Comparison of ENCODE assay signal across 11 mouse cellular contexts in the genomic region with DNA sequence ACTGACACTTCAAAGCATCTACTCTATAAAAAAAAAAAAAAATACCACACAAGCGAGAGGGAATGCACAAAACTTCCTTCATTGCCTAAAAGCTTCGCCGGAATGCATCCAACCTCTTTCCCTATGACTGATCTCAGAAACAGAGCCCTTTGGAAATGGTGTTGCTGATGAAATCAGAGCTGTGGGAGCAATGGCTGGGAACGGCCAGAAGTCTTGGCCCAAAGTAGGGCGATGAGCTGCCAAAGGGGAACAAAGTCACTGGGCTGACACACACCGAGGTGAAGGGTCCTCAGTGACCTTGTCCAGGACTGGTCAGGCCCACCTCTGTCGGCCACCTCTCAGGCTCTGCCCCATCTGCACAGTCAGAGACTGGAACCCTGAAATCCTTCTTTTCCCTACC.
A peak's percentile ranks its signal among the peaks of the same experiment; 100 is the strongest.
DNase-seq lines count a peak whose midpoint lies in the region; ATAC-seq and TF ChIP-seq lines count a peak whose summit lies in the region.
"Had no signal": no experiment of that assay in that cellular context is flagged by ENCODE, and none has a peak within 500 bp of the region (broad histone marks: within the 10 kb centered on the region; RNA-seq: fewer than 3 reads in every experiment).

No protein-coding gene starts in this region.

- DNase-seq in liver, adult 2 months (ENCODE audit: extremely low read depth, low read depth, low spot score), result peak; percentile 89
- no peak for DNase-seq in liver, postnatal 0 days
- DNase-seq in gastrocnemius, adult 8-10 months (ENCODE audit: low spot score in 2 of 2), result peak; percentile 24 to 40
- peak; percentile 23 for DNase-seq in lung, embryonic 14.5 days
- DNase-seq in urinary bladder, postnatal 36 days (ENCODE audit: low spot score in 2 of 2), result peak; percentile 4 to 71
- DNase-seq in thymus, postnatal 14 days, result no peak
- DNase-seq: embryo, embryonic 11 days had no signal

- H3K27ac ChIP-seq in liver, adult 2 months (replicated peaks; ENCODE audit: insufficient read depth, low read depth, low read length), result peak overlapping the region; percentile 14
- no peak overlapping the region for H3K27ac ChIP-seq in liver, postnatal 0 days (ENCODE audit: low read depth)
- H3K27ac ChIP-seq in lung, embryonic 14.5 days (ENCODE audit: low read depth), result no peak overlapping the region
- H3K27ac ChIP-seq: hindbrain, postnatal 0 days; neural tube, embryonic 12.5 days had no signal

- no peak overlapping the region for H3K4me3 ChIP-seq in liver, adult 2 months (ENCODE audit: insufficient read depth, low read depth, low read length)
- H3K4me3 ChIP-seq in liver, postnatal 0 days (ENCODE audit: low read depth, low read length), result no peak overlapping the region
- H3K4me3 ChIP-seq in lung, embryonic 14.5 days (ENCODE audit: low read depth, low read length), result no peak overlapping the region
- H3K4me3 ChIP-seq: neural tube, embryonic 12.5 days had no signal

- no peak for TF ChIP-seq POLR2A in liver, adult 2 months (IDR thresholded peaks at IDR 0.05; ENCODE audit: extremely low read depth, insufficient read depth, low read length)

- 20% methylated on average over 7 of the region's 7 CpGs for WGBS in liver, adult 2 months
- 75% methylated on average over 7 of the region's 7 CpGs for WGBS in liver, postnatal 0 days (ENCODE audit: insufficient replicate concordance)
- WGBS in lung, embryonic 14.5 days, result 67% methylated on average over 7 of the region's 7 CpGs

- no peak for ATAC-seq in liver, postnatal 0 days
- ATAC-seq in lung, embryonic 14.5 days (ENCODE audit: insufficient read depth), result no peak
- no peak for ATAC-seq in megakaryocyte, adult 5-6 weeks (ENCODE audit: poor library complexity, severe bottlenecking)
- ATAC-seq: forebrain, embryonic 14.5 days; hindbrain, postnatal 0 days had no signal

- no peaks in the 10 kb centered on the region for H3K27me3 ChIP-seq in liver, adult 2 months (ENCODE audit: control insufficient read depth, insufficient read depth, low read length)
- H3K27me3 ChIP-seq in liver, postnatal 0 days (ENCODE audit: insufficient read depth, low read length), result no peaks in the 10 kb centered on the region
- H3K27me3 ChIP-seq in lung, embryonic 14.5 days (ENCODE audit: insufficient read depth, low read length), result no peaks in the 10 kb centered on the region
- H3K27me3 ChIP-seq: neural tube, embryonic 12.5 days had no signal

- no peak overlapping the region for H3K9ac ChIP-seq in liver, adult 2 months (ENCODE audit: low read depth, low read length)
- H3K9ac ChIP-seq in liver, postnatal 0 days (replicated peaks), result no peak overlapping the region
- H3K9ac ChIP-seq in lung, embryonic 14.5 days, result no peak overlapping the region
- H3K9ac ChIP-seq: neural tube, embryonic 12.5 days had no signal

- no peak for TF ChIP-seq CTCF in liver, adult 2 months (IDR thresholded peaks at IDR 0.05; ENCODE audit: low read depth, low read length)
- TF ChIP-seq CTCF in liver, postnatal 0 days (IDR thresholded peaks at IDR 0.05; ENCODE audit: low read depth), result no peak
- no peak for TF ChIP-seq CTCF in lung, embryonic 14.5 days (IDR thresholded peaks at IDR 0.05; ENCODE audit: low read depth)

- no peak for TF ChIP-seq EP300 in liver, postnatal 0 days (IDR thresholded peaks at IDR 0.05; ENCODE audit: low read depth)

- H3K79me2 ChIP-seq in liver, adult 2 months (ENCODE audit: control insufficient read depth, insufficient read depth, low read length), result no peaks in the 10 kb centered on the region

- H3K9me3 ChIP-seq in liver, postnatal 0 days (ENCODE audit: low read length), result no peaks in the 10 kb centered on the region
- no peaks in the 10 kb centered on the region for H3K9me3 ChIP-seq in lung, embryonic 14.5 days (ENCODE audit: low read depth, low read length)
- H3K9me3 ChIP-seq: neural tube, embryonic 12.5 days had no signal

- H3K4me2 ChIP-seq in liver, postnatal 0 days (ENCODE audit: low read depth, low read length), result no peak overlapping the region
- H3K4me2 ChIP-seq in lung, embryonic 14.5 days, result no peak overlapping the region
- H3K4me2 ChIP-seq: neural tube, embryonic 12.5 days had no signal

- no peaks in the 10 kb centered on the region for H3K36me3 ChIP-seq in liver, adult 2 months (ENCODE audit: control insufficient read depth, insufficient read depth, low read length)
- H3K36me3 ChIP-seq in liver, postnatal 0 days (replicated peaks; ENCODE audit: insufficient read depth, low read length), result no peaks in the 10 kb centered on the region
- no peaks in the 10 kb centered on the region for H3K36me3 ChIP-seq in lung, embryonic 14.5 days (ENCODE audit: insufficient read depth)
- H3K36me3 ChIP-seq: neural tube, embryonic 12.5 days had no signal

- peaks cover 16% of the 10 kb centered on the region for H3K4me1 ChIP-seq in liver, adult 2 months (ENCODE audit: control insufficient read depth, insufficient read depth, low read length)
- no peaks in the 10 kb centered on the region for H3K4me1 ChIP-seq in liver, postnatal 0 days (ENCODE audit: insufficient read depth)
- no peaks in the 10 kb centered on the region for H3K4me1 ChIP-seq in lung, embryonic 14.5 days (ENCODE audit: insufficient read depth)
- H3K4me1 ChIP-seq: neural tube, embryonic 12.5 days had no signal

Comparison
In these comparisons a context has a peak if more than half of its experiments do, and no peak if none do; other contexts are left out.
1. DNase-seq: peak in liver, adult 2 months (single experiment), gastrocnemius, adult 8-10 months (2 of 2), lung, embryonic 14.5 days (single experiment) and urinary bladder, postnatal 36 days (2 of 2); none in liver, postnatal 0 days (single experiment) and thymus, postnatal 14 days (single experiment).